Mouse (Mus musculus) gastrocnemius, adult 8-10 months (tissue): ENCODE measurements around the gene Ndufb10. TPM values are rescaled to one million over a fixed set of nuclear protein-coding genes. Genes with fewer than 3 reads are reported as not detected.

ENCODE experiments used
- DNase-seq, 2 experiments: peaks; one replicate each; pipeline ENCODE4 v3.0.0; 2022; ENCODE audit warnings: low spot score in 2 of 2
- total RNA-seq, 4 experiments: library from RNA; stranded (reverse); gene quantifications; 2 replicates each; pipeline ENCODE4 v1.2.4; 2022

Ndufb10 gene
- total RNA-seq = 100 to 1,000 TPM; 409 to 503 (median 459) TPM

DNA sequence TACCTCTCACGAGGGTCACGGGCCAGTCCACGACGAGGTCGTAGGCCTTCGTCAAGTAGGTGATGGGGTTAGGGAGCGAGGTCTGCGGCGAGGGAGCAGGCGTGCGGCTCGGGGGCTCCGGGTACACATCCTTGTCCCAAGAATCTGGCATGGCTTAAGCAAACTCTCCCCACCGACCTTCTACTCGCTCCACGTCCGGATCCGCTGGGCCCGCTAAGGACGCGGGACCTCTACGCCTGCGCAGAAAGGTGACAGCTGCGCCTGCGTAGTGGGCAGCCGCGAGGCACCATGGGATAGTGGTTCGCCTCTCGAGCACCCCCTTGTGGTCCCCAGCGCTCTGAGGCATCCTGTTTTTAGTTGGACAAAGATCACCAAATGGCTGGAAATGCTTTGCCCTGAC is at the start of gene Ndufb10:
Gene Ndufb10 (minus strand): TSS at position 295 of the 400 bp plus-strand sequence.
- DNase-seq = peak; percentile 95 to 96

GRCm38 (mm10) chr17:24773241-24773640 is 49.0 kb upstream of the Ndufb10 start:
- no peak for DNase-seq

DNA sequence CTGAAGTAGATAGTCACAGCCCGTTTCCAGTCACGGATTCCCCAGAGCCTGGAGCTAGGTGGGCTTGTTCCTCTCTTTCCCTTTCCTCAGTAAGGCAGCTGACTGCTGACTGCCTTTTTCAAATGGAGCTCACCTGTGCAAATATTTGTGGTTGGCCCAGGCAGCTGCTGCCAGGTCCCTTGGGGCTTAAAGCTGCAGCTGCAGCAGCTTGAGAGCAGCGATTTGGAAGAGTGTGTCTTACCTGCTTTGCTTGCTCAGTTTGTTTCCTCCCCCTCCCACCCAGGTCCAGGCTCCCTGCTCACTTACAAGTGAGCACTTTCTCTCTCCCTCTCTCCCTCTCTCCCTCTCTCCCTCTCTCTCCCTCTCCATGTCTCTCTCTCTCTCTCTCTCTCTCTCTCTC is 44.9 kb upstream of the Ndufb10 start:
- no peak for DNase-seq

- no peak for DNase-seq
Observed at GRCm38 (mm10) chr17:24766266-24766875, 42.1 kb upstream of the Ndufb10 start.

GRCm38 (mm10) chr17:24765016-24765905 is 41.0 kb upstream of the Ndufb10 start:
- no peak for DNase-seq

GRCm38 (mm10) chr17:24761121-24761520 is 36.8 kb upstream of the Ndufb10 start:
- DNase-seq = no peak

- DNase-seq = no peak
Observed at GRCm38 (mm10) chr17:24757394-24757793, 33.1 kb upstream of the Ndufb10 start.

DNA sequence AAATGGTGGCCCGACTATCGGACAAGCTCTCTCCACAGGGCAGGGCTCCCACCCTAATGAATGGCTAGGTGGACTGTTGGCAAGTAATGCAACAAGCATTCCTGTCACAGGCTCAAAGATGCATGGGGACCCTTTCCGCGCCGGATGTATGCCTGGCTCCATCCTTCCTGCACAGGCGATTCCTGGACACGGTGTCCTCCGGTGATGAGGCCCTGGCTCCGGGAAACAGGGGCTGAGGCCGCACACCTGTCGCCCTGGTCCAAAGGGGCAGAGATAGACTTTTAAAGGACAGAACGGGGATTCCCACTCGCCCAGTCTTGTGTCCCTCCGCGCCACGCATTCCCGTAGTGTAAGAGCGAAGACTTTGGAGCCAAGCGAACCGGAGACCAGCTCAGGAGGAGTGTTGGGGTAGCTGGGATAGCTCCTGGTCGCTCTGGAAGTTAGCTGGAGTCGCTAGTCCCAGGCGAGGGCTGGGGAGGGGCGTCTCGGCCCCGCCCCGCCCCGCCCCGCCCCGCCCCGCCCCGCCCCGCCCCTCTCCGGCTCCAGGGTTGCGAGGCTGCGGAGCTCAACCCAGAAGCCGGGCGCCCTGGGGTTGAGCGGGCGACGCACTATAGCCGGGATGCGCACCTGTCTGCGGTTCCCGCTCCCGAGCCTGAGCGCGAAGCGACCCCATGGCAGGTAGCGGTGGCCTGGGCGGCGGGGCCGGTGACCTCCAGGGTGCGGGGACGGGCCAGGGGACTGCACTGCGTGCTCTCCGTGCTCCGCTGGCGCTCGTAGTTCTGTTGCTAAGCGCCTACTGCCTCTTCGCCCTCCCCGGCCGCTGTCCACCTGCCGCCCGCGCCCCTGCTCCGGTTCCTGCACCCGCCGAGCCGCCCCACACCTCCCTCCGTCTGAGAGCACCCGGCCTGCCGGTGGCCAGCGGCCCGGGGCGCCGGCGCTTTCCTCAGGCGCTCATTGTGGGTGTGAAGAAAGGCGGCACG is 28.4 kb upstream of the Ndufb10 start, which contains the start of gene Hs3st6:
Gene Hs3st6 (plus strand): TSS at position 574 of the 980 bp plus-strand sequence.
- no peak for DNase-seq

DNA sequence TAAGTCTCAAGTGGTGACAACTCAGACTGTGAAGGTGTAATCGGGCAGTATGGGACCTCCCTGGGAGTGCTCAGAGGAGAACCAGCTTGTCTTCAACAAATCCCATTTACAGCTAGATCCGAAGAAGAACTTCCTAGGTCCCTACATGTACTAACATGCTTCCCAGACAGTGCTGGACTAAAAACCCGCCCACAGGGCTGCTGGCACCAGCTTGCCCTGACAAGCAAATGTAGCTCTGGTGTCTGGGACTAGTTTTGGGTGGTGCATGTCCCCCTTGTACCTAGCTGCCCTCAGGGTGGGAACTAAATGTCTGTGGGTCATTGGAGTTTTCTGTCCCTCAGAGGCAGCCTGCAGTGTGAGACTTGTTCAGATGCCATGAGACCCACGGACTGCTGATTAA is 27.2 kb upstream of the Ndufb10 start:
- DNase-seq = no peak

DNA sequence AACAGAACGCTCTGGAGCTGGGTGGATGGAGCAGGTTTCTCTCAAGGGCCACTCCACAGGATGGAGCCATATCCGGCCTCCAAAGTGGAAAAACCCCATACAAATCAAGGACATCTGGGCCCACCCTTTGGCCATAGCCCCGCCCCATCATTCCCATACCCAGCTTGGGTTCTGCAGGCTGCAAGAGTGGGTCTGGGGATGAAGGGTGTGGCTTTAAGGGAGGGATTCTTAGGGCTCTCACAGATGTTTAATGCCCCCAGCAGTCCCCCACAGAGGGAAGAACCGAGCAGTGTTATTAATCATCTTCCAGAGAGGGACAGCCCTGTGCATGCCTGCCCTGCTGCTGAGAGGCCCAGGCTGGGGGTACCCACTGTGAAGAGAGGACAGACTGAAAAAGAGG is 22.7 kb upstream of the Ndufb10 start:
- DNase-seq = no peak

GRCm38 (mm10) chr17:24745526-24746497 is 21.5 kb upstream of the Ndufb10 start:
- DNase-seq = peak; percentile 70 to 73

DNA sequence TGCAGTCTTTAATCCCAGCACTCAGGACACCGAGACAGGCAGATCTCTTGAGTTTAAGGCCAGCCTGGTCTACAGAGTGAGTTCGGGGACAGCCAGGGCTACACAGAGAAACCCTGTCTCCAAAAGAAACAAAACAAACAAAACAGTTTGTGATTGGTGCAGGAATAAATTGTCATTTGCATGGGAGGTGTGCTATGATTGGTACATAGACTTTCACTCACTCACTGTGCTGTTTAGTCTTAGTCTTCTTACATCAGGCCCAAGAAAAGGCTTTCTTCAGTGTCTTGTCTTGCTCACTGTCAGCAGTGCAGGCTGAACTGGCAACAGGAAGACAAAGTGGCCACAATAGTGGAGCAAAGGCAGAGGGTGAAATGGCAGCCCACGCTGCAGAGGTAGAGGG is 20.1 kb upstream of the Ndufb10 start:
- no peak for DNase-seq

- DNase-seq = no peak
Observed at GRCm38 (mm10) chr17:24743896-24744295, 19.6 kb upstream of the Ndufb10 start.

GRCm38 (mm10) chr17:24742307-24742706 is 18.0 kb upstream of the Ndufb10 start:
- DNase-seq = no peak

GRCm38 (mm10) chr17:24739926-24740325 is 15.6 kb upstream of the Ndufb10 start:
- DNase-seq = no peak

GRCm38 (mm10) chr17:24738238-24738637 is 14.0 kb upstream of the Ndufb10 start:
- DNase-seq = no peak

- DNase-seq = no peak
Observed at GRCm38 (mm10) chr17:24737135-24737810, 13.0 kb upstream of the Ndufb10 start.

- peak; percentile 96 to 97 for DNase-seq
Observed at GRCm38 (mm10) chr17:24736330-24737051, 12.2 kb upstream of the Ndufb10 start, which contains the start of gene Msrb1. TSS of gene Msrb1 (plus strand) at chr17:24736642.

- no peak for DNase-seq
Observed at GRCm38 (mm10) chr17:24735446-24735845, 11.2 kb upstream of the Ndufb10 start.
